Mouse (Mus musculus) ES-Bruce4 (cell line): Measurements from ENCODE around the gene Clstn2. TPM values are rescaled to one million over a fixed set of nuclear protein-coding genes. Genes with fewer than 3 reads are reported as not detected.

Experiments used
- H3K27ac ChIP-seq: 2 replicates; pipeline ENCODE4 v1.5.1; 2012; ENCODE audit warnings: low read length, inconsistent platforms; ENCODE audit not compliant: insufficient read depth
- H3K27me3 ChIP-seq: 2 replicates; pipeline ENCODE4 v1.6.1; 2012; ENCODE audit warnings: mild to moderate bottlenecking, low read length, inconsistent platforms; ENCODE audit not compliant: control insufficient read depth, poor library complexity, insufficient read depth, severe bottlenecking
- H3K36me3 ChIP-seq: 2 replicates; pipeline ENCODE4 v1.6.1; 2012; ENCODE audit warnings: inconsistent platforms, mild to moderate bottlenecking, low read length, moderate library complexity; ENCODE audit not compliant: control insufficient read depth, poor library complexity, insufficient read depth, severe bottlenecking
- H3K4me1 ChIP-seq: one replicate; pipeline ENCODE4 v1.8.1; 2011; ENCODE audit warnings: low read length; ENCODE audit not compliant: control insufficient read depth, insufficient read depth
- H3K4me3 ChIP-seq: 2 replicates; pipeline ENCODE4 v1.5.1; 2011; ENCODE audit warnings: low read depth, mild to moderate bottlenecking, low read length
- H3K9ac ChIP-seq: 2 replicates; pipeline ENCODE4 v1.6.1; 2012; ENCODE audit warnings: low read depth, mild to moderate bottlenecking, inconsistent platforms; ENCODE audit not compliant: poor library complexity, severe bottlenecking
- H3K9me3 ChIP-seq: replicated peaks from 2 replicates; pipeline ENCODE4 v1.6.1; 2012; ENCODE audit warnings: mild to moderate bottlenecking, low read length, inconsistent platforms; ENCODE audit not compliant: control insufficient read depth, poor library complexity, insufficient read depth, severe bottlenecking
- CTCF ChIP-seq: IDR thresholded peaks from one replicate; pipeline ENCODE4 v1.8.1; 2011; ENCODE audit warnings: low read depth, low read length
- EP300 ChIP-seq: IDR thresholded peaks from 2 replicates; pipeline ENCODE4 v1.6.1; 2011; ENCODE audit warnings: low read depth, low read length; ENCODE audit not compliant: insufficient read depth
- POLR2A ChIP-seq: IDR thresholded peaks from one replicate; pipeline ENCODE4 v1.8.1; 2011; ENCODE audit warnings: low read length; ENCODE audit not compliant: insufficient read depth
- polyA plus RNA-seq: library from polyadenylated mRNA; stranded (reverse); fragments of >200 nt; gene quantifications from 2 replicates; pipeline ENCODE4 v1.2.4, GENCODE M21; 2011; ENCODE audit warnings: low read depth; ENCODE audit not compliant: missing spikeins, insufficient read depth, insufficient read length

Clstn2 gene
- polyA plus RNA-seq, 1 experiment = not detected

GRCm38 (mm10) chr9:97501416-97501815 is 531.6 kb downstream of the Clstn2 start:
- H3K27me3 ChIP-seq = no peaks in the 10 kb centered on the region
- no peak overlapping the region for H3K27ac ChIP-seq
- no peak overlapping the region for H3K9ac ChIP-seq
- TF ChIP-seq CTCF = no peak
- TF ChIP-seq POLR2A = no peak
- TF ChIP-seq EP300 = no peak
- H3K4me1 ChIP-seq = no peaks in the 10 kb centered on the region
- no peak overlapping the region for H3K4me3 ChIP-seq
- H3K9me3 ChIP-seq = no peaks in the 10 kb centered on the region
- H3K36me3 ChIP-seq = no peaks in the 10 kb centered on the region

- H3K9me3 ChIP-seq = no peaks in the 10 kb centered on the region
- TF ChIP-seq CTCF = no peak
- no peak for TF ChIP-seq EP300
- no peak overlapping the region for H3K27ac ChIP-seq
- no peak overlapping the region for H3K4me3 ChIP-seq
- H3K4me1 ChIP-seq = no peaks in the 10 kb centered on the region
- no peaks in the 10 kb centered on the region for H3K27me3 ChIP-seq
- no peaks in the 10 kb centered on the region for H3K36me3 ChIP-seq
- H3K9ac ChIP-seq = no peak overlapping the region
Observed at GRCm38 (mm10) chr9:97495056-97495455, 537.9 kb downstream of the Clstn2 start.

- Histone ChIP-seq H3K9ac (no peak overlapping the region), H3K4me1 (no peaks in the 10 kb centered on the region), H3K36me3 (no peaks in the 10 kb centered on the region), H3K4me3 (no peak overlapping the region), H3K27ac (no peak overlapping the region), H3K9me3 (no peaks in the 10 kb centered on the region), H3K27me3 (no peaks in the 10 kb centered on the region)
- TF ChIP-seq CTCF = no peak
- no peak for TF ChIP-seq EP300
- no peak for TF ChIP-seq POLR2A
Observed at GRCm38 (mm10) chr9:97491626-97492025, 541.4 kb downstream of the Clstn2 start.

- Histone ChIP-seq H3K9ac (no peak overlapping the region), H3K4me3 (no peak overlapping the region), H3K9me3 (no peaks in the 10 kb centered on the region), H3K27ac (no peak overlapping the region), H3K4me1 (no peaks in the 10 kb centered on the region), H3K27me3 (no peaks in the 10 kb centered on the region), H3K36me3 (no peaks in the 10 kb centered on the region)
- TF ChIP-seq CTCF = no peak
- no peak for TF ChIP-seq POLR2A
- no peak for TF ChIP-seq EP300
Observed at GRCm38 (mm10) chr9:97490591-97491176, 542.3 kb downstream of the Clstn2 start.

- Histone ChIP-seq H3K27me3 (no peaks in the 10 kb centered on the region), H3K9me3 (no peaks in the 10 kb centered on the region), H3K27ac (no peak overlapping the region), H3K36me3 (no peaks in the 10 kb centered on the region), H3K4me3 (no peak overlapping the region), H3K4me1 (no peaks in the 10 kb centered on the region), H3K9ac (no peak overlapping the region)
- TF ChIP-seq EP300 = no peak
- TF ChIP-seq POLR2A = no peak
Observed at GRCm38 (mm10) chr9:97486826-97487225, 546.2 kb downstream of the Clstn2 start.

- H3K4me3 ChIP-seq = no peak overlapping the region
- no peaks in the 10 kb centered on the region for H3K27me3 ChIP-seq
- H3K9ac ChIP-seq = no peak overlapping the region
- no peaks in the 10 kb centered on the region for H3K36me3 ChIP-seq
- H3K9me3 ChIP-seq = no peaks in the 10 kb centered on the region
- H3K27ac ChIP-seq = no peak overlapping the region
- no peaks in the 10 kb centered on the region for H3K4me1 ChIP-seq
- no peak for TF ChIP-seq EP300
- no peak for TF ChIP-seq CTCF
- TF ChIP-seq POLR2A = no peak
Observed at GRCm38 (mm10) chr9:97481187-97481586, 551.8 kb downstream of the Clstn2 start.

GRCm38 (mm10) chr9:97476961-97477360 is 556.0 kb downstream of the Clstn2 start:
- no peaks in the 10 kb centered on the region for H3K4me1 ChIP-seq
- H3K4me3 ChIP-seq = no peak overlapping the region
- H3K9ac ChIP-seq = no peak overlapping the region
- H3K27me3 ChIP-seq = no peaks in the 10 kb centered on the region
- no peaks in the 10 kb centered on the region for H3K9me3 ChIP-seq
- TF ChIP-seq EP300 (peak; percentile 65; the same call in 1 of the 2 replicates), CTCF (no peak)
- H3K36me3 ChIP-seq = no peaks in the 10 kb centered on the region
- H3K27ac ChIP-seq = no peak overlapping the region
